Mouse (Mus musculus) small intestine, adult 2 months (tissue): ENCODE results near the gene Pan3.

Source experiments
- CTCF ChIP-seq: fragments of 200-500 bp; IDR thresholded peaks from 2 replicates; pipeline ENCODE4 v1.5.1; 2012; ENCODE audit warnings: low read depth, mild to moderate bottlenecking, control low read depth, inconsistent platforms, low read length, moderate library complexity, mixed read lengths; ENCODE audit not compliant: insufficient replicate concordance, insufficient read length; ENCODE audit errors: extremely low read depth
- POLR2A ChIP-seq: fragments of 200-500 bp; IDR thresholded peaks from 2 replicates; pipeline ENCODE4 v1.6.1; 2012; ENCODE audit warnings: low read depth, mild to moderate bottlenecking, control low read depth, inconsistent platforms, low read length, moderate library complexity

DNA sequence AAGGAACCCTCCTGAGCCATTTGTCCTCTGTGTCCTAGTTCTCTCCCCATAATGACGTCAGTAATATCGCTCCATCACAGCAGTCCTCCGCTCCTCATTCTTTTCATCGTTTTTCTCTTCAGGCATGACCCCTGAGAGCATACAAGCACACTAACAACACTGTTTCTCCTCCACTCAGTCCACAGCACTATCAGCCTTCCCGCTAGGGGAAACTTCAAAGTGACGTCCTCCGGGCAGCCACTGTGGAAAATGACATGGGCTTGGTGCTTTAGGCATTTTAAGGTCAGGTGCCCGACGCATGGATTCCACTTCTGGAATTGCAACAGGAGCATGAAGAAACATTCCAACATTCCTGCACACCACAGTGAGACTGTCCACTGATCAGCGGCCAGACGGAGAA, 28.9 kb upstream of the Pan3 start:
- TF ChIP-seq CTCF, result no peak
- TF ChIP-seq POLR2A, result no peak
